Mouse (Mus musculus) olfactory bulb, adult 2 months (tissue): ENCODE measurements around the gene Olfr237-ps1.

Experiments
- CTCF ChIP-seq: fragments of 200-500 bp; IDR thresholded peaks from 2 replicates; pipeline ENCODE4 v1.5.1; 2012; ENCODE audit warnings: low read depth, mild to moderate bottlenecking, low read length, moderate library complexity; ENCODE audit not compliant: insufficient read depth
- POLR2A ChIP-seq: fragments of 200-500 bp; IDR thresholded peaks from 2 replicates; pipeline ENCODE4 v1.6.1; 2012; ENCODE audit warnings: mild to moderate bottlenecking, low read depth, low read length, moderate library complexity; ENCODE audit not compliant: insufficient read depth

DNA sequence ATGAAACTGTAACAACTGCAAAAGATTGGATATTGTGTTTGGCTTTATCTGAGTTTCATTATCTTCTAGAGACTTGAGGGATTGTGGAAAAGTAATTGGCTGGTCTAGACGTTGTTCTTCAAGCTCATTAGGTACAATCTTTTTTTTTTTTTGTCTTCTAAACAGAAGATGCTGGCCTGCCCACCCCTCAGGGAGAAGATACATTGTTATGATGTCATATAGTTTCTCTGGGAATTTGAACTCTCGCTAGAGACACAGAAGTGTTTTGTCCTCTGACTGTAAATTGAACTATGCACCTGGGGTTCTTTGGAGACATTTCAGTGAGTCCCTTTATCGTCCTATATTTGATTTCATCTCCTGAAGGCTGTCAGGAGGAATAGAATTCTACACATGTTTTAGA is 16.6 kb downstream of the Olfr237-ps1 start, which contains the start of gene Olfr437:
- no peak for TF ChIP-seq CTCF
- no peak for TF ChIP-seq POLR2A
